Mouse (Mus musculus): ENCODE data around the gene Srgap2.

DNA sequence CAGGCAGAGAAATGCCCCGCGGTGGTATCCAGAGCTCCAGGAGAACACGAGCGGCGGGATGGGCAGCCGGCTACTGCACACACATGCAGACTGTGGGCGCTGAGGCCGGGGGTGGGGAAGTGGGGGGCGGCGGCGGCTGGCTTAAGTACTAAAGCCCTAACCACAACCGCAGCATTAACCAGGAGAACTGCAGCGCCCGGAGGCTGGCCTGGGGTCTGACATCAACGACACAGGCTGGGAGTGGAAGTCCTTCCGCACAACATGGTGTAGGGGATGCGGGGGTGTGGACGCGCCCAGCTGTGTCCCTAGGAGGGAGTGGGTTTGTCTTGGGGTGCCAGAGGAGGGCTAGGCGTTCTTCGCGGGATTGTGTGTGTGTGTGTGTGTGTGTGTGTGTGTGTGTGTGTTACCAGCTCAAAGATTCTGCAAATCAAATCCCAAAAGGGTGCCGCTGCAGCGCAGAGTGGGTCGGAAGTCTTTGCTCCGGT is 2.0 kb downstream of the Srgap2 start:
- TF ChIP-seq GATA1 (IDR thresholded peaks at IDR 0.05; ENCODE audit: low read length) (no peak), TAL1 (IDR thresholded peaks at IDR 0.05; ENCODE audit: low read length) (no peak)

All from erythroblast, embryonic 14.5 days (primary cell).